Comparison of ENCODE assay signal across 8 mouse cellular contexts in genomic region chr11:120314721-120315415, GRCm38 (mm10). TPM values are rescaled to one million over a fixed set of nuclear protein-coding genes. Genes with fewer than 3 reads are reported as not detected.
DNase-seq lines count a peak whose midpoint lies in the region; ATAC-seq and TF ChIP-seq lines count a peak whose summit lies in the region.

No protein-coding gene starts in this region.

- H3K27ac ChIP-seq in kidney, embryonic 14.5 days (ENCODE audit: low read depth, low read length) = peak overlapping the region; percentile 95; the same call in 1 of the 2 replicates
- H3K27ac ChIP-seq in embryonic facial prominence, embryonic 11.5 days (replicated peaks; ENCODE audit: low read depth, low read length) = peak overlapping the region; percentile 95
- peak overlapping the region; percentile 94 for H3K27ac ChIP-seq in hindbrain, embryonic 16.5 days (ENCODE audit: low read depth, low read length)
- H3K27ac ChIP-seq in midbrain, postnatal 0 days (ENCODE audit: low read depth, low read length) = peak overlapping the region; percentile 95

- 0 out of 2 replicates have a peak overlapping the region, but pooled peaks have one; percentile 55 for H3K9ac ChIP-seq in kidney, embryonic 14.5 days (ENCODE audit: low read depth, low read length)
- peak overlapping the region; percentile 19; the same call in 1 of the 2 replicates for H3K9ac ChIP-seq in embryonic facial prominence, embryonic 11.5 days (replicated peaks; ENCODE audit: low read length)
- peak overlapping the region; percentile 64 for H3K9ac ChIP-seq in hindbrain, embryonic 16.5 days (ENCODE audit: low read depth, low read length)
- peak overlapping the region; percentile 44; the same call in 1 of the 2 replicates for H3K9ac ChIP-seq in midbrain, postnatal 0 days (replicated peaks; ENCODE audit: low read length, poor library complexity, severe bottlenecking)

- TF ChIP-seq CTCF in midbrain, postnatal 0 days (IDR thresholded peaks at IDR 0.05) = no peak

- no peaks in the 10 kb centered on the region for H3K9me3 ChIP-seq in kidney, embryonic 14.5 days (ENCODE audit: control insufficient read depth, low read length)
- H3K9me3 ChIP-seq in embryonic facial prominence, embryonic 11.5 days (replicated peaks; ENCODE audit: control insufficient read depth, low read length) = no peaks in the 10 kb centered on the region
- H3K9me3 ChIP-seq in hindbrain, embryonic 16.5 days (ENCODE audit: control insufficient read depth, low read length) = no peaks in the 10 kb centered on the region
- no peaks in the 10 kb centered on the region for H3K9me3 ChIP-seq in midbrain, postnatal 0 days (ENCODE audit: low read length)

- no peaks in the 10 kb centered on the region for H3K27me3 ChIP-seq in kidney, embryonic 14.5 days (ENCODE audit: control insufficient read depth, insufficient read depth, low read length)
- H3K27me3 ChIP-seq in embryonic facial prominence, embryonic 11.5 days (ENCODE audit: control insufficient read depth, insufficient read depth, low read length) = no peaks in the 10 kb centered on the region
- no peaks in the 10 kb centered on the region for H3K27me3 ChIP-seq in hindbrain, embryonic 16.5 days (replicated peaks; ENCODE audit: control insufficient read depth, insufficient read depth, low read length)
- no peaks in the 10 kb centered on the region; the same call in 1 of the 2 replicates for H3K27me3 ChIP-seq in midbrain, postnatal 0 days (ENCODE audit: insufficient read depth, low read length)

- ATAC-seq in kidney, embryonic 14.5 days (ENCODE audit: low FRiP score, low TSS enrichment) = no peak
- no peak for ATAC-seq in embryonic facial prominence, embryonic 11.5 days (replicated peaks; ENCODE audit: insufficient number of reproducible peaks, low FRiP score, low TSS enrichment, low read depth)
- no peak for ATAC-seq in hindbrain, embryonic 16.5 days
- ATAC-seq in midbrain, postnatal 0 days (ENCODE audit: low FRiP score) = no peak

- H3K4me1 ChIP-seq in kidney, embryonic 14.5 days (ENCODE audit: control insufficient read depth, insufficient read depth, low read length) = peaks cover 31% of the 10 kb centered on the region
- peaks cover 13% of the 10 kb centered on the region for H3K4me1 ChIP-seq in embryonic facial prominence, embryonic 11.5 days (ENCODE audit: control insufficient read depth, insufficient read depth, low read length)
- peaks cover 30% of the 10 kb centered on the region for H3K4me1 ChIP-seq in hindbrain, embryonic 16.5 days (ENCODE audit: control insufficient read depth, insufficient read depth, low read depth, low read length)
- peaks cover 21% of the 10 kb centered on the region for H3K4me1 ChIP-seq in midbrain, postnatal 0 days (ENCODE audit: insufficient read depth, low read length)

- H3K4me3 ChIP-seq in kidney, embryonic 14.5 days (ENCODE audit: low read length) = no peak overlapping the region
- H3K4me3 ChIP-seq in embryonic facial prominence, embryonic 11.5 days (ENCODE audit: low read depth, low read length) = no peak overlapping the region
- peak overlapping the region; percentile 41; the same call in 1 of the 2 replicates for H3K4me3 ChIP-seq in hindbrain, embryonic 16.5 days (ENCODE audit: low read length)
- peak overlapping the region; percentile 34; the same call in 1 of the 2 replicates for H3K4me3 ChIP-seq in midbrain, postnatal 0 days (ENCODE audit: low read depth, low read length)

- 56% methylated on average over 16 of the region's 16 CpGs for WGBS in kidney, embryonic 14.5 days
- 42% methylated on average over 16 of the region's 16 CpGs for WGBS in embryonic facial prominence, embryonic 11.5 days
- WGBS in hindbrain, embryonic 16.5 days = 32% methylated on average over 16 of the region's 16 CpGs
- 30% methylated on average over 16 of the region's 16 CpGs for WGBS in midbrain, postnatal 0 days

- peak overlapping the region; percentile 76; the same call in 1 of the 2 replicates for H3K4me2 ChIP-seq in kidney, embryonic 14.5 days (replicated peaks; ENCODE audit: low read depth, low read length)
- peak overlapping the region; percentile 78 for H3K4me2 ChIP-seq in embryonic facial prominence, embryonic 11.5 days (ENCODE audit: low read depth, low read length)
- peak overlapping the region; percentile 79 for H3K4me2 ChIP-seq in hindbrain, embryonic 16.5 days (ENCODE audit: low read length)
- H3K4me2 ChIP-seq in midbrain, postnatal 0 days (ENCODE audit: low read depth, low read length, poor library complexity, severe bottlenecking) = peak overlapping the region; percentile 80

- no peaks in the 10 kb centered on the region for H3K36me3 ChIP-seq in kidney, embryonic 14.5 days (ENCODE audit: control insufficient read depth, insufficient read depth, low read length)
- no peaks in the 10 kb centered on the region for H3K36me3 ChIP-seq in embryonic facial prominence, embryonic 11.5 days (replicated peaks; ENCODE audit: control insufficient read depth, insufficient read depth, low read depth, low read length)
- H3K36me3 ChIP-seq in hindbrain, embryonic 16.5 days (ENCODE audit: control insufficient read depth, insufficient read depth, low read length) = no peaks in the 10 kb centered on the region
- H3K36me3 ChIP-seq in midbrain, postnatal 0 days (ENCODE audit: insufficient read depth, low read length) = no peaks in the 10 kb centered on the region

- no peak for DNase-seq in kidney, adult 8-10 months
- DNase-seq in embryonic facial prominence, embryonic 11.5 days (ENCODE audit: low spot score) = no peak
- no peak for DNase-seq in midbrain, postnatal 0 days (ENCODE audit: low spot score)
- DNase-seq in frontal cortex, postnatal 10 days (ENCODE audit: low spot score in 2 of 2) = no peak
- DNase-seq in frontal cortex, postnatal 25 days (ENCODE audit: low spot score in 2 of 2) = no peak
- DNase-seq in ovary, postnatal 36 days (ENCODE audit: low spot score) = no peak

RNA-seq across cellular contexts. Expression of gene Actg1, which starts 33.5 kb away (rescaled TPM):
- 2,303 and 2,603 TPM in 2 replicates for polyA plus RNA-seq in kidney, embryonic 14.5 days (2014; fragmentation: Nextera tagmentation; extraction: Ambion mirVana)
- 3,237 and 3,434 TPM in 2 replicates for polyA plus RNA-seq in embryonic facial prominence, embryonic 11.5 days (2014; fragmentation: Nextera tagmentation; extraction: Ambion mirVana)
- 4,199 and 4,222 TPM in 2 replicates for polyA plus RNA-seq in hindbrain, embryonic 16.5 days (2015; fragmentation: Nextera tagmentation; extraction: Ambion mirVana)
- 2,534 and 2,842 TPM in 2 replicates for total RNA-seq in midbrain, postnatal 0 days (2014; rRNA removed)
- polyA plus RNA-seq in midbrain, postnatal 0 days (2015; fragmentation: Nextera tagmentation; extraction: Ambion mirVana) = 3,992 and 4,056 TPM in 2 replicates

RNA-seq across cellular contexts. Expression of gene Fscn2, which starts 46.5 kb away (rescaled TPM):
- polyA plus RNA-seq in kidney, embryonic 14.5 days (2014; fragmentation: Nextera tagmentation; extraction: Ambion mirVana) = 0.62 and 1.6 TPM in 2 replicates
- polyA plus RNA-seq in embryonic facial prominence, embryonic 11.5 days (2014; fragmentation: Nextera tagmentation; extraction: Ambion mirVana) = 0.20 and 0.28 TPM in 2 replicates
- 0.66 and 1.6 TPM in 2 replicates for polyA plus RNA-seq in hindbrain, embryonic 16.5 days (2015; fragmentation: Nextera tagmentation; extraction: Ambion mirVana)
- 0.71 TPM in 1 of 2 replicates, not detected in the other for total RNA-seq in midbrain, postnatal 0 days (2014; rRNA removed)
- 0.71 and 1.5 TPM in 2 replicates for polyA plus RNA-seq in midbrain, postnatal 0 days (2015; fragmentation: Nextera tagmentation; extraction: Ambion mirVana)

Comparison
In these comparisons a context has a peak if more than half of its experiments do, and no peak if none do; other contexts are left out.
1. H3K4me3 ChIP-seq: peak in hindbrain, embryonic 16.5 days (single experiment) and midbrain, postnatal 0 days (single experiment); none in kidney, embryonic 14.5 days (single experiment) and embryonic facial prominence, embryonic 11.5 days (single experiment).
2. Peak in every context shown above with its lines, with median percentiles within 50 percentile points of each other: H3K27ac ChIP-seq, H3K4me2 ChIP-seq and H3K9ac ChIP-seq.